Mouse (Mus musculus): Measurements from ENCODE around the gene Edrf1. TPM values are rescaled to one million over a fixed set of nuclear protein-coding genes. Genes with fewer than 3 reads are reported as not detected.

The Edrf1 gene
- polyA plus RNA-seq (2015; fragmentation: Nextera tagmentation; extraction: Ambion mirVana) = 22.6 and 25.9 TPM in 2 replicates

- no peaks in the 10 kb centered on the region for H3K27me3 ChIP-seq
- no peaks in the 10 kb centered on the region for H3K9me3 ChIP-seq
- peak within 1 kb of the TSS; percentile 89 for H3K4me2 ChIP-seq (replicated peaks)
- H3K4me3 ChIP-seq = peak within 1 kb of the TSS; percentile 78
- peak within 1 kb of the TSS; percentile 93 for H3K27ac ChIP-seq (replicated peaks)
- H3K4me1 ChIP-seq = peaks cover 18% of the 10 kb centered on the region
- H3K9ac ChIP-seq (replicated peaks) = peak within 1 kb of the TSS; percentile 89
- peaks cover 22% of the 10 kb centered on the region for H3K36me3 ChIP-seq
- peak; percentile 98 for ATAC-seq (replicated peaks)
- under 1% methylated on average over 81 of the region's 81 CpGs for WGBS
Measured at GRCm38 (mm10) chr7:133637361-133638305, at the start of gene Edrf1. Gene Edrf1, plus strand, starts transcription at chr7:133637543.

GRCm38 (mm10) chr7:133591750-133592149 is 45.6 kb upstream of the Edrf1 start:
- Histone ChIP-seq H3K9me3 (no peaks in the 10 kb centered on the region), H3K4me3 (no peak overlapping the region), H3K4me1 (no peaks in the 10 kb centered on the region), H3K36me3 (no peaks in the 10 kb centered on the region), H3K4me2 (replicated peaks) (no peak overlapping the region), H3K27me3 (no peaks in the 10 kb centered on the region), H3K27ac (replicated peaks) (no peak overlapping the region), H3K9ac (replicated peaks) (no peak overlapping the region)
- ATAC-seq (replicated peaks) = no peak
- WGBS = 86% methylated on average over 1 of the region's 1 CpGs

GRCm38 (mm10) chr7:133600558-133600957 is 36.8 kb upstream of the Edrf1 start:
- no peaks in the 10 kb centered on the region for H3K4me1 ChIP-seq
- H3K9ac ChIP-seq (replicated peaks) = no peak overlapping the region
- H3K36me3 ChIP-seq = no peaks in the 10 kb centered on the region
- no peak overlapping the region for H3K4me2 ChIP-seq (replicated peaks)
- H3K9me3 ChIP-seq = no peaks in the 10 kb centered on the region
- no peaks in the 10 kb centered on the region for H3K27me3 ChIP-seq
- no peak for ATAC-seq (replicated peaks)
- no peak overlapping the region for H3K27ac ChIP-seq (replicated peaks)
- no peak overlapping the region for H3K4me3 ChIP-seq
- WGBS = 63% methylated on average over 1 of the region's 1 CpGs

- WGBS = 74% methylated on average over 2 of the region's 2 CpGs
- no peak within 1 kb of the TSS for H3K4me2 ChIP-seq (replicated peaks)
- no peaks in the 10 kb centered on the region for H3K9me3 ChIP-seq
- no peak within 1 kb of the TSS for H3K4me3 ChIP-seq
- H3K9ac ChIP-seq (replicated peaks) = no peak within 1 kb of the TSS
- H3K27ac ChIP-seq (replicated peaks) = no peak within 1 kb of the TSS
- no peaks in the 10 kb centered on the region for H3K27me3 ChIP-seq
- H3K36me3 ChIP-seq = no peaks in the 10 kb centered on the region
- ATAC-seq (replicated peaks) = no peak
- peaks cover 4% of the 10 kb centered on the region for H3K4me1 ChIP-seq
Measured at GRCm38 (mm10) chr7:133602058-133602457, 35.3 kb upstream of the Edrf1 start, which contains the start of gene Tex36. Gene Tex36, minus strand, starts transcription at chr7:133602158.

GRCm38 (mm10) chr7:133603156-133603555 is 34.2 kb upstream of the Edrf1 start:
- Histone ChIP-seq H3K9ac (replicated peaks) (no peak overlapping the region), H3K36me3 (no peaks in the 10 kb centered on the region), H3K4me3 (no peak overlapping the region), H3K27ac (replicated peaks) (no peak overlapping the region), H3K9me3 (no peaks in the 10 kb centered on the region), H3K27me3 (no peaks in the 10 kb centered on the region), H3K4me2 (replicated peaks) (no peak overlapping the region), H3K4me1 (peaks cover 15% of the 10 kb centered on the region)
- WGBS = 81% methylated on average over 2 of the region's 2 CpGs
- ATAC-seq (replicated peaks) = no peak

GRCm38 (mm10) chr7:133604427-133605081 is 32.8 kb upstream of the Edrf1 start:
- no peak overlapping the region for H3K27ac ChIP-seq (replicated peaks)
- no peak overlapping the region for H3K4me3 ChIP-seq
- no peak overlapping the region for H3K9ac ChIP-seq (replicated peaks)
- peaks cover 29% of the 10 kb centered on the region for H3K4me1 ChIP-seq
- no peaks in the 10 kb centered on the region for H3K36me3 ChIP-seq
- no peaks in the 10 kb centered on the region for H3K27me3 ChIP-seq
- H3K9me3 ChIP-seq = no peaks in the 10 kb centered on the region
- WGBS = 88% methylated on average over 13 of the region's 13 CpGs
- H3K4me2 ChIP-seq (replicated peaks) = no peak overlapping the region
- ATAC-seq (replicated peaks) = no peak

GRCm38 (mm10) chr7:133607331-133607730 is 30.0 kb upstream of the Edrf1 start:
- Histone ChIP-seq H3K4me1 (peaks cover 34% of the 10 kb centered on the region), H3K36me3 (no peaks in the 10 kb centered on the region), H3K9me3 (no peaks in the 10 kb centered on the region), H3K9ac (replicated peaks) (no peak overlapping the region), H3K27ac (replicated peaks) (peak overlapping the region; percentile 81), H3K27me3 (no peaks in the 10 kb centered on the region), H3K4me3 (no peak overlapping the region), H3K4me2 (replicated peaks) (no peak overlapping the region)
- WGBS = 36% methylated on average over 5 of the region's 5 CpGs
- ATAC-seq (replicated peaks) = no peak

GRCm38 (mm10) chr7:133607883-133608575 is 29.3 kb upstream of the Edrf1 start:
- ATAC-seq (replicated peaks) = 0 out of 2 replicates have a peak, but pooled peaks have one; percentile 32
- no peak overlapping the region for H3K4me3 ChIP-seq
- 40% methylated on average over 13 of the region's 13 CpGs for WGBS
- 0 out of 2 replicates have a peak overlapping the region, but pooled peaks have one; percentile 1 for H3K9ac ChIP-seq (replicated peaks)
- no peaks in the 10 kb centered on the region for H3K9me3 ChIP-seq
- H3K27me3 ChIP-seq = no peaks in the 10 kb centered on the region
- H3K27ac ChIP-seq (replicated peaks) = peak overlapping the region; percentile 81
- peaks cover 34% of the 10 kb centered on the region for H3K4me1 ChIP-seq
- no peak overlapping the region for H3K4me2 ChIP-seq (replicated peaks)
- no peaks in the 10 kb centered on the region for H3K36me3 ChIP-seq

- Histone ChIP-seq H3K27ac (replicated peaks) (peak overlapping the region; percentile 81), H3K36me3 (no peaks in the 10 kb centered on the region), H3K27me3 (no peaks in the 10 kb centered on the region), H3K4me3 (no peak overlapping the region), H3K9me3 (no peaks in the 10 kb centered on the region), H3K9ac (replicated peaks) (no peak overlapping the region), H3K4me2 (replicated peaks) (peak overlapping the region; percentile 27), H3K4me1 (peaks cover 34% of the 10 kb centered on the region)
- 33% methylated on average over 13 of the region's 13 CpGs for WGBS
- ATAC-seq (replicated peaks) = peak; percentile 38; the same call in 1 of the 2 replicates
Measured at GRCm38 (mm10) chr7:133608631-133609340, 28.6 kb upstream of the Edrf1 start.

GRCm38 (mm10) chr7:133609585-133609984 is 27.8 kb upstream of the Edrf1 start:
- H3K27ac ChIP-seq (replicated peaks) = peak overlapping the region; percentile 81
- WGBS = 34% methylated on average over 8 of the region's 8 CpGs

GRCm38 (mm10) chr7:133612981-133613380 is 24.4 kb upstream of the Edrf1 start:
- H3K9me3 ChIP-seq = no peaks in the 10 kb centered on the region
- ATAC-seq (replicated peaks) = no peak
- no peaks in the 10 kb centered on the region for H3K36me3 ChIP-seq
- no peak overlapping the region for H3K4me3 ChIP-seq
- no peak overlapping the region for H3K9ac ChIP-seq (replicated peaks)
- peaks cover 21% of the 10 kb centered on the region for H3K4me1 ChIP-seq
- 82% methylated on average over 2 of the region's 2 CpGs for WGBS
- no peaks in the 10 kb centered on the region for H3K27me3 ChIP-seq
- H3K4me2 ChIP-seq (replicated peaks) = no peak overlapping the region
- H3K27ac ChIP-seq (replicated peaks) = no peak overlapping the region

More at GRCm38 (mm10) chr7:133609585-133609984, 27.8 kb upstream of the Edrf1 start:
- Histone ChIP-seq H3K9ac (replicated peaks) (no peak overlapping the region), H3K4me3 (no peak overlapping the region), H3K36me3 (no peaks in the 10 kb centered on the region), H3K4me2 (replicated peaks) (0 out of 2 replicates have a peak overlapping the region, but pooled peaks have one; percentile 27), H3K27me3 (no peaks in the 10 kb centered on the region), H3K4me1 (peaks cover 34% of the 10 kb centered on the region), H3K9me3 (no peaks in the 10 kb centered on the region)
- peak; percentile 69; the same call in 1 of the 2 replicates for ATAC-seq (replicated peaks)
